ENCODE assay signal across 25 mouse cellular contexts in the genomic region with DNA sequence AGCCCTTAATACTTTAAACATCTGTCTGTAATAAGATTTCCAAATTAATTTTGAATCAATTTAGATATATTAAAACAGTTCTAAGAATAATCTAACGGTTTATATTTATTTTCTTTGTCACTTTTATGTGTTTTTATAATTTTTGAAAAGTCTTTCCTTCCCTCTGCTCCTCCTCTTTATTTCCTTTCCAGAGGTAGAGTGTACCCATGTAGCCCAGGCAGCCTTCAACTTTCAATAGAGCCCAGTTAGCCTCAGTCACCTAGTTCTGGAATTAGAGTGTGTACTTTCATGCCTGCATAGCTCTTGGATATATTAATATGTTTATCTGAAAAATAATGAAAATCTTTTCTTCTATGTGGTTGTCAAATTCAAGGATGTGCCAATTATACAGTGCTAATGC.
"Had no signal": no experiment of that assay in that cellular context is flagged by ENCODE, and none has a peak within 500 bp of the region (broad histone marks: within the 10 kb centered on the region; RNA-seq: fewer than 3 reads in every experiment).

No protein-coding gene starts in this region.

- H3K9ac ChIP-seq: heart, embryonic 13.5 days; heart, embryonic 15.5 days; hindbrain, embryonic 13.5 days; hindbrain, embryonic 15.5 days; kidney, embryonic 15.5 days; limb, embryonic 13.5 days; limb, embryonic 15.5 days had no signal

- DNase-seq: gastrocnemius, postnatal 14 days; gastrocnemius, postnatal 36 days; heart, adult 11 months; heart, adult 2 months; heart, postnatal 14 days; heart, postnatal 36 days; kidney, adult 11 months; kidney, adult 2 months; kidney, adult 9 months; kidney, postnatal 14 days; kidney, postnatal 36 days; layer of hippocampus, adult 9-11 months; layer of hippocampus, postnatal 36 days; left cerebral cortex, postnatal 4 days had no signal

- H3K4me1 ChIP-seq: heart, embryonic 13.5 days; heart, embryonic 15.5 days; hindbrain, embryonic 13.5 days; hindbrain, embryonic 15.5 days; kidney, embryonic 15.5 days; limb, embryonic 13.5 days; limb, embryonic 15.5 days had no signal

- ATAC-seq: hindbrain, postnatal 0 days; intestine, embryonic 16.5 days had no signal

- H3K4me3 ChIP-seq: heart, adult 2 months; heart, embryonic 13.5 days; heart, embryonic 15.5 days; hindbrain, embryonic 13.5 days; hindbrain, embryonic 15.5 days; kidney, embryonic 15.5 days; limb, embryonic 13.5 days; limb, embryonic 15.5 days had no signal

- H3K27me3 ChIP-seq: heart, embryonic 13.5 days; heart, embryonic 15.5 days; hindbrain, embryonic 13.5 days; hindbrain, embryonic 15.5 days; kidney, embryonic 15.5 days; limb, embryonic 13.5 days; limb, embryonic 15.5 days had no signal

- H3K27ac ChIP-seq: heart, adult 2 months; heart, embryonic 13.5 days; heart, embryonic 15.5 days; hindbrain, embryonic 13.5 days; hindbrain, embryonic 15.5 days; hindbrain, postnatal 0 days; kidney, embryonic 15.5 days; kidney, postnatal 0 days; limb, embryonic 13.5 days; limb, embryonic 15.5 days had no signal

- H3K9me3 ChIP-seq: heart, embryonic 13.5 days; heart, embryonic 15.5 days; hindbrain, embryonic 13.5 days; hindbrain, embryonic 15.5 days; kidney, embryonic 15.5 days; limb, embryonic 13.5 days; limb, embryonic 15.5 days had no signal

- H3K36me3 ChIP-seq: heart, embryonic 13.5 days; heart, embryonic 15.5 days; hindbrain, embryonic 13.5 days; hindbrain, embryonic 15.5 days; kidney, embryonic 15.5 days; limb, embryonic 13.5 days; limb, embryonic 15.5 days had no signal

- H3K4me2 ChIP-seq: heart, embryonic 11.5 days; heart, embryonic 13.5 days; heart, embryonic 15.5 days; hindbrain, embryonic 13.5 days; hindbrain, embryonic 15.5 days; kidney, embryonic 15.5 days; limb, embryonic 13.5 days; limb, embryonic 15.5 days had no signal
